Mouse (Mus musculus): ENCODE data around the gene Rbks.

Rbks gene

DNA sequence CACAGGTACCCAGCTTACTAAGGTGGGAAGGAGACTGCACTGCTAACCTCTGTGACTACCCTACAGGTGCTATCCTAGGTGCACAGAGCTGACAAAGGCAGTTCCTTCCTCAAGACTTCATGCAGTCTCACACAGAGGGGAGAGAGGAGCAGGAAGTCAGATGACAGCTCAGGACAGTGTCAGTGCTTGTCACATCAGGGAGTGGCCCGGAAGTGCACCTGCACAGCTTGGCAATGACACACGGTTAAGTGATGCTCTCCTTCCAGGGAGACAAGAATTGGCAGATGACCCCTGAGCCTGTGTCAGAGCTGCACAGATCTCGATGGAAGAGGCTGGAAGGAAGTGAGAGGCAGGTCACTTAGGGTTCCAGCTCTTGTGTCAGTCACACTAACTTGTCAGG, 115.5 kb downstream of the Rbks start:
- peak; percentile 44 for DNase-seq (ENCODE audit: low spot score)

DNA sequence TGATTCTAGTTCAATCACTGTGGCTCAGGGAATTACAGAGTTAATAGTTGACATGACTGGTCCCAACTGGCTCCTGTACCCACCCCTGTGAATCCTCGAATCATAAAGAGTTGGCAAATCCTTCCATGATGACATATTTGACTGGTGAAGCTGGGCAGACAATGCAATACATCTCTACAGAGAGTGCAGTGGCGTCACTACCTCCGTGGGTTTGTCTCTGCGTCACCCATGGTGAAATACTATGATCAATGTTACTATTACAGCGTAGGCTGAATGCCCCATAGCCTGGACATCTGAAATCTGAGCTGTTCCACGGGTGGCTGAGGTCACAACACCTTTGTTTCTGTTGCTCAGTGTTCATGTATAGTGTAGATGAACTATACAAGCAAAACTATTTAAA, 116.2 kb downstream of the Rbks start:
- DNase-seq (ENCODE audit: low spot score): no peak

DNA sequence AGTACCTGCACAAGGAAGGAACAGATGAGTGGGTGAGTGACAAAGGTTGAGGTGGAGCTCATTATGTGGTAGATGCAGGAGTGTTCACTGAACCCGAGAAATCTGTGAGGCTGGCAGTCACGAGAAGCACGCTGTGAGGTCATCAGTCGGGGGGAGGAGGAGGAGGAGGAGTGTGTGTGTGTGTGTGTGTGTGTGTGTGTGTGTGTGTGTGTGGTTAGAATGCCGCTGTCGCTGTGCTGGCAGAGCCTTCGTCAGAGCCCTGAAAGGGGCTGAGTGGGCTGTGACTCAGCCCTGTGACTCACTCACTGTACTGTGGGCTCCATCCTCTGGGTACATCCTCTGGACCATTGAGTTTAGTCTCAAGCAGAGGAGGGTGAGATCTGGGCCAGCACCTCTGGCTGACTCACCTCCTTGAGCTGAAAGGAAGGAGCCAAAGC, 120.9 kb downstream of the Rbks start:
- peak; percentile 81 for DNase-seq (ENCODE audit: low spot score)

All from T-cell, adult 2 months (primary cell).